Mouse (Mus musculus): ENCODE measurements around the gene Gm11114. TPM values are rescaled to one million over a fixed set of nuclear protein-coding genes. Genes with fewer than 3 reads are reported as not detected.

The Gm11114 gene
- polyA plus RNA-seq, 1 experiment from 2014 or later, result not detected

DNA sequence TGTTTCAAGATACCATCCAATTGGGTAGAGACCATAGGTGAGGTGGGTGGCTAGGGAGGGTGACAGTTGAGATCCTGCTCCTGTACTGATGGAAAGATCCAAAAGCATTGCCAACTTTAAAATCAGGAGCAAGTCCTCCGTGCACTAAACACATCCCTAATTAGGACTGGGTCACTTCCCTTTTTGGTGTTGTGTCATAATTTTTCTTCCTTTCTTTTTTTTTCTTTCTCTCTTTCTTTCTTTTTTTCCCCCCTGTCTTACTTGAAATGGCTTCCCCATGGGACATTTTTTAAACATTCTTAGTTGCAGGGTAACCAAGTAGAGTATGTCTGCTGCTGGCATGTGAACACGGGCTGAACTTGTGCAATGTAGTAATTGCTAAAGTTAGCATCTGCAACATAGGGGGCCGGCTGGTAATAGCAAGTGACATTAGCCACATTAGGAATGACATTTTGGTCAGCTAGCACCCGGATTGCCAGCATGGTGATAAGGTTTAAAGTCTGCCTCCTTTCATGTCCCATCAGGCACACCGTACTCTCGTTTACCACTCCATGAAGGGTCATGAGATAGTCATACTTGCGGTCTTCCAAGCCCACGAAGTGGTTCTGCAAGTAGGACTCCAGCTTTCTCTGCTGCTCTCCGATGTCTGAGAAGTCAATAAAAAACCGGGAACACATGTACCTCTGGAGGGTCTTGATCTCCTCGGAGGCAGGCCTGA lies 11.7 kb downstream of the Gm11114 start:
- Histone ChIP-seq H3K36me3 (ENCODE audit: insufficient read depth) (peaks cover 8% of the 10 kb centered on the region; the same call in 1 of the 2 replicates), H3K4me3 (ENCODE audit: low read depth, low read length) (peak overlapping the region; percentile 65), H3K27me3 (ENCODE audit: insufficient read depth, low read length) (no peaks in the 10 kb centered on the region; the same call in 1 of the 2 replicates), H3K9me3 (ENCODE audit: low read depth, low read length) (no peaks in the 10 kb centered on the region), H3K9ac (peak overlapping the region; percentile 30; the same call in 1 of the 2 replicates), H3K4me1 (ENCODE audit: insufficient read depth) (peaks cover 5% of the 10 kb centered on the region; the same call in 1 of the 2 replicates), H3K4me2 (peak overlapping the region; percentile 70), H3K27ac (ENCODE audit: low read depth) (no peak overlapping the region)
- no peak for DNase-seq
- TF ChIP-seq CTCF (IDR thresholded peaks at IDR 0.05; ENCODE audit: low read depth), result no peak
- WGBS, result 46% methylated on average over 11 of the region's 11 CpGs
- no peak for ATAC-seq (ENCODE audit: insufficient read depth)

- Histone ChIP-seq H3K36me3 (ENCODE audit: insufficient read depth) (peaks cover 8% of the 10 kb centered on the region; the same call in 1 of the 2 replicates), H3K9me3 (ENCODE audit: low read depth, low read length) (no peaks in the 10 kb centered on the region), H3K4me1 (ENCODE audit: insufficient read depth) (peaks cover 5% of the 10 kb centered on the region; the same call in 1 of the 2 replicates), H3K4me2 (peak overlapping the region; percentile 70), H3K27me3 (ENCODE audit: insufficient read depth, low read length) (no peaks in the 10 kb centered on the region; the same call in 1 of the 2 replicates), H3K9ac (peak overlapping the region; percentile 48; the same call in 1 of the 2 replicates), H3K27ac (ENCODE audit: low read depth) (no peak overlapping the region), H3K4me3 (ENCODE audit: low read depth, low read length) (peak overlapping the region; percentile 65)
- WGBS, result 19% methylated on average over 17 of the region's 17 CpGs
- ATAC-seq (ENCODE audit: insufficient read depth) (no peak), DNase-seq (peak; percentile 19)
- no peak for TF ChIP-seq CTCF (IDR thresholded peaks at IDR 0.05; ENCODE audit: low read depth)
Observed at GRCm38 (mm10) chr9:85325201-85325868, 12.8 kb downstream of the Gm11114 start.

- Histone ChIP-seq H3K4me2 (peak overlapping the region; percentile 70), H3K36me3 (ENCODE audit: insufficient read depth) (peaks cover 8% of the 10 kb centered on the region; the same call in 1 of the 2 replicates), H3K4me1 (ENCODE audit: insufficient read depth) (peaks cover 5% of the 10 kb centered on the region; the same call in 1 of the 2 replicates), H3K9ac (peak overlapping the region; percentile 48), H3K27me3 (ENCODE audit: insufficient read depth, low read length) (no peaks in the 10 kb centered on the region; the same call in 1 of the 2 replicates), H3K27ac (ENCODE audit: low read depth) (peak overlapping the region; percentile 84), H3K9me3 (ENCODE audit: low read depth, low read length) (no peaks in the 10 kb centered on the region), H3K4me3 (ENCODE audit: low read depth, low read length) (peak overlapping the region; percentile 65)
- WGBS, result under 1% methylated on average over 84 of the region's 88 CpGs
- ATAC-seq (ENCODE audit: insufficient read depth) (peak; percentile 61), DNase-seq (peak; percentile 75)
- TF ChIP-seq CTCF (IDR thresholded peaks at IDR 0.05; ENCODE audit: low read depth), result 0 out of 2 replicates have a peak, but pooled peaks have one; percentile 5
Observed at GRCm38 (mm10) chr9:85326292-85327241, 14.0 kb downstream of the Gm11114 start.

GRCm38 (mm10) chr9:85327242-85328211 lies 15.0 kb downstream of the Gm11114 start, which contains the start of gene Tent5a:
Tent5a (minus strand) TSS chr9:85327348.
- peak within 1 kb of the TSS; percentile 65 for H3K4me3 ChIP-seq (ENCODE audit: low read depth, low read length)
- peak within 1 kb of the TSS; percentile 84 for H3K27ac ChIP-seq (ENCODE audit: low read depth)
- DNase-seq (peak; percentile 96), ATAC-seq (ENCODE audit: insufficient read depth) (peak; percentile 96)
- peak within 1 kb of the TSS; percentile 70 for H3K4me2 ChIP-seq
- H3K9ac ChIP-seq, result peak within 1 kb of the TSS; percentile 48
- H3K36me3 ChIP-seq (ENCODE audit: insufficient read depth), result peaks cover 8% of the 10 kb centered on the region; the same call in 1 of the 2 replicates
- WGBS, result under 1% methylated on average over 72 of the region's 72 CpGs
- TF ChIP-seq CTCF (IDR thresholded peaks at IDR 0.05; ENCODE audit: low read depth), result 0 out of 2 replicates have a peak, but pooled peaks have one; percentile 3
- peaks cover 5% of the 10 kb centered on the region; the same call in 1 of the 2 replicates for H3K4me1 ChIP-seq (ENCODE audit: insufficient read depth)
- no peaks in the 10 kb centered on the region; the same call in 1 of the 2 replicates for H3K27me3 ChIP-seq (ENCODE audit: insufficient read depth, low read length)
- no peaks in the 10 kb centered on the region for H3K9me3 ChIP-seq (ENCODE audit: low read depth, low read length)

GRCm38 (mm10) chr9:85328259-85328658 lies 15.7 kb downstream of the Gm11114 start:
- peak; percentile 99 for TF ChIP-seq CTCF (IDR thresholded peaks at IDR 0.05; ENCODE audit: low read depth)
- DNase-seq, result peak; percentile 95
- no peaks in the 10 kb centered on the region for H3K9me3 ChIP-seq (ENCODE audit: low read depth, low read length)
- peaks cover 5% of the 10 kb centered on the region; the same call in 1 of the 2 replicates for H3K4me1 ChIP-seq (ENCODE audit: insufficient read depth)
- peaks cover 8% of the 10 kb centered on the region; the same call in 1 of the 2 replicates for H3K36me3 ChIP-seq (ENCODE audit: insufficient read depth)
- peak; percentile 10 for ATAC-seq (ENCODE audit: insufficient read depth)
- H3K27ac ChIP-seq (ENCODE audit: low read depth), result peak overlapping the region; percentile 84; the same call in 1 of the 2 replicates
- H3K27me3 ChIP-seq (ENCODE audit: insufficient read depth, low read length), result no peaks in the 10 kb centered on the region; the same call in 1 of the 2 replicates
- WGBS, result 3% methylated on average over 16 of the region's 16 CpGs
- H3K9ac ChIP-seq, result peak overlapping the region; percentile 48
- peak overlapping the region; percentile 70 for H3K4me2 ChIP-seq
- H3K4me3 ChIP-seq (ENCODE audit: low read depth, low read length), result peak overlapping the region; percentile 65

Measured in lung, embryonic 14.5 days (tissue).